Mouse (Mus musculus) lung, embryonic 14.5 days (tissue): Measurements from ENCODE around the gene Shq1. TPM values are rescaled to one million over a fixed set of nuclear protein-coding genes. Genes with fewer than 3 reads are reported as not detected.
A peak's percentile ranks its signal among the peaks of the same experiment; 100 is the strongest.

Experiments used
- ATAC-seq: fragments of 200-750 bp; cut with Nextera tagmentation; 2 replicates; pipeline ENCODE4 v1.8.0; 2017; ENCODE audit warnings: mild to moderate bottlenecking, moderate TSS enrichment, moderate library complexity; ENCODE audit not compliant: insufficient read depth
- DNase-seq: peaks from one replicate; pipeline ENCODE4 v3.0.0-alpha.2; 2015
- H3K27ac ChIP-seq: fragments of 300-500 bp; sonication (generic); 2 replicates; pipeline ENCODE4 v1.5.1; 2014; ENCODE audit warnings: low read depth, mild to moderate bottlenecking, moderate library complexity
- H3K27me3 ChIP-seq: fragments of 300-500 bp; sonication (generic); 2 replicates; pipeline ENCODE4 v1.6.1; 2014; ENCODE audit warnings: low read length, control low read depth; ENCODE audit not compliant: insufficient read depth
- H3K36me3 ChIP-seq: fragments of 300-500 bp; sonication (generic); 2 replicates; pipeline ENCODE4 v1.6.1; 2014; ENCODE audit warnings: control low read depth; ENCODE audit not compliant: insufficient read depth
- H3K4me1 ChIP-seq: fragments of 300-500 bp; sonication (generic); 2 replicates; pipeline ENCODE4 v1.6.1; 2014; ENCODE audit warnings: antibody characterized with exemption, control low read depth; ENCODE audit not compliant: insufficient read depth
- H3K4me2 ChIP-seq: fragments of 300-500 bp; sonication (generic); 2 replicates; pipeline ENCODE4 v1.6.1; 2014; ENCODE audit warnings: mild to moderate bottlenecking
- H3K4me3 ChIP-seq: fragments of 300-500 bp; sonication (generic); 2 replicates; pipeline ENCODE4 v1.5.1; 2014; ENCODE audit warnings: low read depth, low read length
- H3K9ac ChIP-seq: fragments of 300-500 bp; sonication (generic); 2 replicates; pipeline ENCODE4 v1.6.1; 2014
- H3K9me3 ChIP-seq: fragments of 300-500 bp; sonication (generic); 2 replicates; pipeline ENCODE4 v1.6.1; 2016; ENCODE audit warnings: low read depth, low read length, control low read depth
- CTCF ChIP-seq: IDR thresholded peaks from 2 replicates; pipeline ENCODE4 v1.5.1; 2016; ENCODE audit warnings: antibody characterized with exemption, low read depth
- WGBS: fragments of 180-500 bp; shearing (Covaris S2); extraction: QIAGEN DNeasy Blood & Tissue Kit; methylation state at CpG from one replicate; pipeline ENCODE4 v1.1.7; 2014; 5-methylcytosine and 5-hydroxymethylcytosine counted together
- polyA plus RNA-seq: library from polyadenylated mRNA; unstranded; fragments of >200 nt; fragmentation: Nextera tagmentation; extraction: Ambion mirVana; gene quantifications from 2 replicates; pipeline ENCODE4 v1.2.1, GENCODE M21; 2014

Gene Shq1
- polyA plus RNA-seq, 1 experiment from 2014 or later: 17.7 TPM

GRCm38 (mm10) chr6:100527161-100527560, 143.8 kb downstream of the Shq1 start:
- no peak overlapping the region for H3K9ac ChIP-seq
- DNase-seq (no peak), ATAC-seq (no peak)
- H3K9me3 ChIP-seq: no peaks in the 10 kb centered on the region
- H3K4me3 ChIP-seq: no peak overlapping the region
- peaks cover 15% of the 10 kb centered on the region; the same call in 1 of the 2 replicates for H3K4me1 ChIP-seq
- no peak overlapping the region for H3K4me2 ChIP-seq
- WGBS: 79% methylated on average over 6 of the region's 6 CpGs
- no peak overlapping the region for H3K27ac ChIP-seq
- no peaks in the 10 kb centered on the region for H3K36me3 ChIP-seq
- no peaks in the 10 kb centered on the region for H3K27me3 ChIP-seq
- no peak for TF ChIP-seq CTCF

GRCm38 (mm10) chr6:100526066-100526465, 144.9 kb downstream of the Shq1 start:
- Histone ChIP-seq H3K36me3 (no peaks in the 10 kb centered on the region), H3K4me2 (peak overlapping the region; percentile 27), H3K4me1 (peaks cover 15% of the 10 kb centered on the region; the same call in 1 of the 2 replicates), H3K4me3 (no peak overlapping the region), H3K9me3 (no peaks in the 10 kb centered on the region), H3K27ac (no peak overlapping the region), H3K9ac (no peak overlapping the region), H3K27me3 (no peaks in the 10 kb centered on the region)
- 11% methylated on average over 9 of the region's 9 CpGs for WGBS
- no peak for TF ChIP-seq CTCF
- no peak; the same call in 1 of the 2 replicates for ATAC-seq
- DNase-seq: no peak

- Histone ChIP-seq H3K9me3 (no peaks in the 10 kb centered on the region), H3K27ac (no peak overlapping the region), H3K9ac (no peak overlapping the region), H3K36me3 (no peaks in the 10 kb centered on the region), H3K27me3 (no peaks in the 10 kb centered on the region), H3K4me2 (no peak overlapping the region), H3K4me1 (peaks cover 15% of the 10 kb centered on the region; the same call in 1 of the 2 replicates), H3K4me3 (no peak overlapping the region)
- TF ChIP-seq CTCF: no peak
- 28% methylated on average over 3 of the region's 3 CpGs for WGBS
- ATAC-seq (no peak), DNase-seq (no peak)
Measured at GRCm38 (mm10) chr6:100525496-100525895, 145.5 kb downstream of the Shq1 start.

- H3K9me3 ChIP-seq: no peaks in the 10 kb centered on the region
- no peak overlapping the region for H3K9ac ChIP-seq
- no peak for TF ChIP-seq CTCF
- ATAC-seq (peak; percentile 25; the same call in 1 of the 2 replicates), DNase-seq (peak; percentile 46)
- H3K36me3 ChIP-seq: no peaks in the 10 kb centered on the region
- no peaks in the 10 kb centered on the region for H3K27me3 ChIP-seq
- WGBS: 38% methylated on average over 3 of the region's 3 CpGs
- no peak overlapping the region for H3K4me2 ChIP-seq
- peaks cover 8% of the 10 kb centered on the region; the same call in 1 of the 2 replicates for H3K4me1 ChIP-seq
- no peak overlapping the region for H3K4me3 ChIP-seq
- no peak overlapping the region for H3K27ac ChIP-seq
Measured at GRCm38 (mm10) chr6:100522495-100522894, 148.5 kb downstream of the Shq1 start.

GRCm38 (mm10) chr6:100521615-100522398, 149.2 kb downstream of the Shq1 start:
- WGBS: 59% methylated on average over 2 of the region's 2 CpGs
- H3K27ac ChIP-seq: no peak overlapping the region
- DNase-seq (no peak), ATAC-seq (no peak)
- H3K4me1 ChIP-seq: peaks cover 8% of the 10 kb centered on the region; the same call in 1 of the 2 replicates
- no peak overlapping the region for H3K4me2 ChIP-seq
- no peaks in the 10 kb centered on the region for H3K36me3 ChIP-seq
- no peak overlapping the region for H3K9ac ChIP-seq
- no peak overlapping the region for H3K4me3 ChIP-seq
- H3K27me3 ChIP-seq: no peaks in the 10 kb centered on the region
- H3K9me3 ChIP-seq: no peaks in the 10 kb centered on the region
- TF ChIP-seq CTCF: no peak

GRCm38 (mm10) chr6:100520558-100521099, 150.3 kb downstream of the Shq1 start:
- H3K27me3 ChIP-seq: no peaks in the 10 kb centered on the region
- no peak for TF ChIP-seq CTCF
- H3K9me3 ChIP-seq: no peaks in the 10 kb centered on the region
- no peak overlapping the region for H3K4me3 ChIP-seq
- no peak overlapping the region for H3K9ac ChIP-seq
- H3K36me3 ChIP-seq: no peaks in the 10 kb centered on the region
- H3K4me1 ChIP-seq: 0 out of 2 replicates have a peak, but pooled peaks cover 5% of the 10 kb centered on the region
- no peak overlapping the region for H3K27ac ChIP-seq
- no peak for DNase-seq
- H3K4me2 ChIP-seq: no peak overlapping the region
- WGBS: 75% methylated on average over 5 of the region's 5 CpGs
- no peak for ATAC-seq

GRCm38 (mm10) chr6:100519837-100520236, 151.1 kb downstream of the Shq1 start:
- no peak for TF ChIP-seq CTCF
- Histone ChIP-seq H3K4me2 (no peak overlapping the region), H3K27me3 (no peaks in the 10 kb centered on the region), H3K9me3 (no peaks in the 10 kb centered on the region), H3K4me3 (no peak overlapping the region), H3K4me1 (no peaks in the 10 kb centered on the region), H3K27ac (no peak overlapping the region), H3K9ac (no peak overlapping the region), H3K36me3 (no peaks in the 10 kb centered on the region)
- DNase-seq: peak; percentile 77
- peak; percentile 30; the same call in 1 of the 2 replicates for ATAC-seq
- WGBS: 32% methylated on average over 12 of the region's 12 CpGs

Other genes starting within 250 kb of the Shq1 start
- 4.4 and 6.0 TPM in 2 replicates for gene Gxylt2, start 33.6 kb upstream of the Shq1 start, polyA plus RNA-seq
- 31.8 and 33.9 TPM in 2 replicates for gene Ppp4r2, start 162.5 kb upstream of the Shq1 start, polyA plus RNA-seq